Mouse (Mus musculus): ENCODE data around the gene Gm7534. TPM values are rescaled to one million over a fixed set of nuclear protein-coding genes. Genes with fewer than 3 reads are reported as not detected.

Gm7534 gene
- total RNA-seq, 1 experiment = not detected

GRCm38 (mm10) chr4:134186268-134186667 lies 16.5 kb downstream of the Gm7534 start:
- peak overlapping the region; percentile 84 for H3K9ac ChIP-seq (ENCODE audit: insufficient read depth, low read depth, low read length, poor library complexity, severe bottlenecking)
- H3K4me3 ChIP-seq (ENCODE audit: insufficient read depth in 1 of 2, low read depth in 1 of 2, low read length in 2 of 2, poor library complexity in 1 of 2, severe bottlenecking in 1 of 2) = peak overlapping the region; percentile 78 to 79
- no peaks in the 10 kb centered on the region for H3K9me3 ChIP-seq (ENCODE audit: control insufficient read depth, insufficient read depth, low read depth, low read length)
- in situ Hi-C loops (cut with MboI; ENCODE audit: low sequenced_read_pairs in 2 of 2, unreplicated experiment in 2 of 2) = no loop called here
- H3K36me3 ChIP-seq (ENCODE audit: control insufficient read depth, insufficient read depth, low read length, poor library complexity, severe bottlenecking) = no peaks in the 10 kb centered on the region; the same call in 1 of the 2 replicates
- no peaks in the 10 kb centered on the region for H3K4me1 ChIP-seq (ENCODE audit: control insufficient read depth in 2 of 2, insufficient read depth in 2 of 2, low read length in 2 of 2, poor library complexity in 1 of 2)
- no peak for DNase-seq (ENCODE audit: low read depth, low spot score)
- TF ChIP-seq ZNF384 (IDR thresholded peaks at IDR 0.05; ENCODE audit: low read depth, low read length) = no peak
- no peak for TF ChIP-seq MAFK (IDR thresholded peaks at IDR 0.05; ENCODE audit: insufficient read depth, low read depth, low read length)
- no peak for TF ChIP-seq CHD2 (IDR thresholded peaks at IDR 0.05; ENCODE audit: low read depth, low read length)
- H3K27ac ChIP-seq (ENCODE audit: insufficient read depth, low read depth, low read length, poor library complexity, severe bottlenecking) = 0 out of 2 replicates have a peak overlapping the region, but pooled peaks have one; percentile 67

GRCm38 (mm10) chr4:134185569-134185968 lies 17.2 kb downstream of the Gm7534 start:
- H3K4me1 ChIP-seq (ENCODE audit: control insufficient read depth in 2 of 2, insufficient read depth in 2 of 2, low read length in 2 of 2, poor library complexity in 1 of 2) = no peaks in the 10 kb centered on the region
- TF ChIP-seq HCFC1 (IDR thresholded peaks at IDR 0.05; ENCODE audit: borderline replicate concordance, insufficient read depth, low read length) (no peak), CHD2 (IDR thresholded peaks at IDR 0.05; ENCODE audit: low read depth, low read length) (no peak), ZC3H11A (IDR thresholded peaks at IDR 0.05; ENCODE audit: borderline replicate concordance, low read depth, low read length) (no peak), MAFK (IDR thresholded peaks at IDR 0.05; ENCODE audit: insufficient read depth, low read depth, low read length) (no peak), ZNF384 (IDR thresholded peaks at IDR 0.05; ENCODE audit: low read depth, low read length) (no peak)
- H3K36me3 ChIP-seq (ENCODE audit: control insufficient read depth, insufficient read depth, low read length, poor library complexity, severe bottlenecking) = peaks cover 2% of the 10 kb centered on the region; the same call in 1 of the 2 replicates
- H3K9me3 ChIP-seq (ENCODE audit: control insufficient read depth, insufficient read depth, low read depth, low read length) = no peaks in the 10 kb centered on the region
- peak overlapping the region; percentile 78 to 79; a peak in 3 of 4 replicates for H3K4me3 ChIP-seq (ENCODE audit: insufficient read depth in 1 of 2, low read depth in 1 of 2, low read length in 2 of 2, poor library complexity in 1 of 2, severe bottlenecking in 1 of 2)
- no peak for DNase-seq (ENCODE audit: low read depth, low spot score)
- 0 out of 2 replicates have a peak overlapping the region, but pooled peaks have one; percentile 84 for H3K9ac ChIP-seq (ENCODE audit: insufficient read depth, low read depth, low read length, poor library complexity, severe bottlenecking)
- in situ Hi-C loops (cut with MboI; ENCODE audit: low sequenced_read_pairs in 2 of 2, unreplicated experiment in 2 of 2) = no loop called here
- H3K27ac ChIP-seq (ENCODE audit: insufficient read depth, low read depth, low read length, poor library complexity, severe bottlenecking) = no peak overlapping the region

- Histone ChIP-seq H3K4me1 (ENCODE audit: control insufficient read depth in 2 of 2, insufficient read depth in 2 of 2, low read length in 2 of 2, poor library complexity in 1 of 2) (no peaks in the 10 kb centered on the region), H3K36me3 (ENCODE audit: control insufficient read depth, insufficient read depth, low read length, poor library complexity, severe bottlenecking) (peaks cover 2% of the 10 kb centered on the region; the same call in 1 of the 2 replicates), H3K9me3 (ENCODE audit: control insufficient read depth, insufficient read depth, low read depth, low read length) (no peaks in the 10 kb centered on the region), H3K9ac (ENCODE audit: insufficient read depth, low read depth, low read length, poor library complexity, severe bottlenecking) (no peak overlapping the region), H3K4me3 (ENCODE audit: insufficient read depth in 1 of 2, low read depth in 1 of 2, low read length in 2 of 2, poor library complexity in 1 of 2, severe bottlenecking in 1 of 2) (no peak overlapping the region), H3K27ac (ENCODE audit: insufficient read depth, low read depth, low read length, poor library complexity, severe bottlenecking) (no peak overlapping the region)
- TF ChIP-seq HCFC1 (IDR thresholded peaks at IDR 0.05; ENCODE audit: borderline replicate concordance, insufficient read depth, low read length) (no peak), MAFK (IDR thresholded peaks at IDR 0.05; ENCODE audit: insufficient read depth, low read depth, low read length) (no peak), ZC3H11A (IDR thresholded peaks at IDR 0.05; ENCODE audit: borderline replicate concordance, low read depth, low read length) (no peak)
- no peak for DNase-seq (ENCODE audit: low read depth, low spot score)
- in situ Hi-C loops (cut with MboI; ENCODE audit: low sequenced_read_pairs in 2 of 2, unreplicated experiment in 2 of 2) = no loop called here
These were observed 19.1 kb downstream of the Gm7534 start for GRCm38 (mm10) chr4:134183711-134184110.

- Histone ChIP-seq H3K4me1 (ENCODE audit: control insufficient read depth in 2 of 2, insufficient read depth in 2 of 2, low read length in 2 of 2, poor library complexity in 1 of 2) (no peaks in the 10 kb centered on the region), H3K9me3 (ENCODE audit: control insufficient read depth, insufficient read depth, low read depth, low read length) (no peaks in the 10 kb centered on the region), H3K4me3 (ENCODE audit: insufficient read depth in 1 of 2, low read depth in 1 of 2, low read length in 2 of 2, poor library complexity in 1 of 2, severe bottlenecking in 1 of 2) (no peak overlapping the region), H3K27ac (ENCODE audit: insufficient read depth, low read depth, low read length, poor library complexity, severe bottlenecking) (no peak overlapping the region), H3K9ac (ENCODE audit: insufficient read depth, low read depth, low read length, poor library complexity, severe bottlenecking) (no peak overlapping the region), H3K36me3 (ENCODE audit: control insufficient read depth, insufficient read depth, low read length, poor library complexity, severe bottlenecking) (peaks cover 2% of the 10 kb centered on the region; the same call in 1 of the 2 replicates)
- TF ChIP-seq MAFK (IDR thresholded peaks at IDR 0.05; ENCODE audit: insufficient read depth, low read depth, low read length) = no peak
- TF ChIP-seq ZC3H11A (IDR thresholded peaks at IDR 0.05; ENCODE audit: borderline replicate concordance, low read depth, low read length) = no peak
- no peak for TF ChIP-seq HCFC1 (IDR thresholded peaks at IDR 0.05; ENCODE audit: borderline replicate concordance, insufficient read depth, low read length)
- no peak for TF ChIP-seq ZNF384 (IDR thresholded peaks at IDR 0.05; ENCODE audit: low read depth, low read length)
- TF ChIP-seq CHD2 (IDR thresholded peaks at IDR 0.05; ENCODE audit: low read depth, low read length) = no peak
- DNase-seq (ENCODE audit: low read depth, low spot score) = no peak
- in situ Hi-C loops (cut with MboI; ENCODE audit: low sequenced_read_pairs in 2 of 2, unreplicated experiment in 2 of 2) = no loop called here
These were observed 21.0 kb downstream of the Gm7534 start for GRCm38 (mm10) chr4:134181825-134182224.

GRCm38 (mm10) chr4:134181112-134181511 lies 21.7 kb downstream of the Gm7534 start:
- DNase-seq (ENCODE audit: low read depth, low spot score) = no peak
- H3K36me3 ChIP-seq (ENCODE audit: control insufficient read depth, insufficient read depth, low read length, poor library complexity, severe bottlenecking) = peaks cover 5% of the 10 kb centered on the region
- H3K9me3 ChIP-seq (ENCODE audit: control insufficient read depth, insufficient read depth, low read depth, low read length) = no peaks in the 10 kb centered on the region
- no peaks in the 10 kb centered on the region for H3K4me1 ChIP-seq (ENCODE audit: control insufficient read depth in 2 of 2, insufficient read depth in 2 of 2, low read length in 2 of 2, poor library complexity in 1 of 2)
- H3K27ac ChIP-seq (ENCODE audit: insufficient read depth, low read depth, low read length, poor library complexity, severe bottlenecking) = no peak overlapping the region
- no peak for TF ChIP-seq ZC3H11A (IDR thresholded peaks at IDR 0.05; ENCODE audit: borderline replicate concordance, low read depth, low read length)
- TF ChIP-seq CHD2 (IDR thresholded peaks at IDR 0.05; ENCODE audit: low read depth, low read length) = no peak
- TF ChIP-seq HCFC1 (IDR thresholded peaks at IDR 0.05; ENCODE audit: borderline replicate concordance, insufficient read depth, low read length) = no peak
- TF ChIP-seq ZNF384 (IDR thresholded peaks at IDR 0.05; ENCODE audit: low read depth, low read length) = no peak
- TF ChIP-seq MAFK (IDR thresholded peaks at IDR 0.05; ENCODE audit: insufficient read depth, low read depth, low read length) = no peak
- no peak overlapping the region for H3K9ac ChIP-seq (ENCODE audit: insufficient read depth, low read depth, low read length, poor library complexity, severe bottlenecking)
- H3K4me3 ChIP-seq (ENCODE audit: insufficient read depth in 1 of 2, low read depth in 1 of 2, low read length in 2 of 2, poor library complexity in 1 of 2, severe bottlenecking in 1 of 2) = no peak overlapping the region
- in situ Hi-C loops (cut with MboI; ENCODE audit: low sequenced_read_pairs in 2 of 2, unreplicated experiment in 2 of 2) = no loop called here
